Mouse (Mus musculus): ENCODE data around the gene Dnajb2. TPM values are rescaled to one million over a fixed set of nuclear protein-coding genes. Genes with fewer than 3 reads are reported as not detected.

Dnajb2 gene
- total and polyA plus RNA-seq, 2 experiments from 2014 or later, result 48.0 to 64.5 TPM

GRCm38 (mm10) chr1:75290582-75290981 lies 54.4 kb downstream of the Dnajb2 start:
- no peaks in the 10 kb centered on the region for H3K36me3 ChIP-seq (ENCODE audit: insufficient read depth, low read length)
- ATAC-seq, result peak; percentile 28
- H3K27me3 ChIP-seq (ENCODE audit: insufficient read depth, low read length), result no peaks in the 10 kb centered on the region
- no peak overlapping the region for H3K4me3 ChIP-seq (ENCODE audit: low read length)
- DNase-seq (ENCODE audit: low spot score), result peak; percentile 82
- TF ChIP-seq CTCF (IDR thresholded peaks at IDR 0.05; ENCODE audit: low read depth), result peak; percentile 69
- H3K27ac ChIP-seq, result peak overlapping the region; percentile 70
- no peaks in the 10 kb centered on the region for H3K9me3 ChIP-seq (ENCODE audit: low read length)
- 0 out of 2 replicates have a peak, but pooled peaks cover 11% of the 10 kb centered on the region for H3K4me1 ChIP-seq (ENCODE audit: insufficient read depth, low read length)
- no peak overlapping the region for H3K9ac ChIP-seq (replicated peaks; ENCODE audit: low read length)
- H3K4me2 ChIP-seq (ENCODE audit: low read depth, low read length), result no peak overlapping the region

- no peak overlapping the region for H3K9ac ChIP-seq (replicated peaks; ENCODE audit: low read length)
- ATAC-seq, result no peak
- H3K27ac ChIP-seq, result no peak overlapping the region
Observed at GRCm38 (mm10) chr1:75291321-75291720, 55.1 kb downstream of the Dnajb2 start.

GRCm38 (mm10) chr1:75292476-75293330 lies 56.5 kb downstream of the Dnajb2 start:
- ATAC-seq (no peak), DNase-seq (ENCODE audit: low spot score) (no peak)
- 50% methylated on average over 12 of the region's 12 CpGs for WGBS
- no peak overlapping the region for H3K9ac ChIP-seq (replicated peaks; ENCODE audit: low read length)
- H3K4me1 ChIP-seq (ENCODE audit: insufficient read depth, low read length), result 0 out of 2 replicates have a peak, but pooled peaks cover 11% of the 10 kb centered on the region
- H3K4me2 ChIP-seq (ENCODE audit: low read depth, low read length), result no peak overlapping the region
- H3K4me3 ChIP-seq (ENCODE audit: low read length), result no peak overlapping the region
- no peaks in the 10 kb centered on the region for H3K27me3 ChIP-seq (ENCODE audit: insufficient read depth, low read length)
- no peaks in the 10 kb centered on the region for H3K9me3 ChIP-seq (ENCODE audit: low read length)
- TF ChIP-seq CTCF (IDR thresholded peaks at IDR 0.05; ENCODE audit: low read depth), result no peak
- no peaks in the 10 kb centered on the region for H3K36me3 ChIP-seq (ENCODE audit: insufficient read depth, low read length)
- 0 out of 2 replicates have a peak overlapping the region, but pooled peaks have one; percentile 1 for H3K27ac ChIP-seq

More at GRCm38 (mm10) chr1:75291321-75291720, 55.1 kb downstream of the Dnajb2 start:
- H3K4me2 ChIP-seq (ENCODE audit: low read depth, low read length), result no peak overlapping the region
- H3K36me3 ChIP-seq (ENCODE audit: insufficient read depth, low read length), result no peaks in the 10 kb centered on the region
- no peaks in the 10 kb centered on the region for H3K27me3 ChIP-seq (ENCODE audit: insufficient read depth, low read length)
- 0 out of 2 replicates have a peak, but pooled peaks cover 11% of the 10 kb centered on the region for H3K4me1 ChIP-seq (ENCODE audit: insufficient read depth, low read length)
- no peak for DNase-seq (ENCODE audit: low spot score)
- no peak for TF ChIP-seq CTCF (IDR thresholded peaks at IDR 0.05; ENCODE audit: low read depth)
- 71% methylated on average over 8 of the region's 8 CpGs for WGBS
- no peaks in the 10 kb centered on the region for H3K9me3 ChIP-seq (ENCODE audit: low read length)
- no peak overlapping the region for H3K4me3 ChIP-seq (ENCODE audit: low read length)

- 93% methylated on average over 5 of the region's 5 CpGs for WGBS
Observed at GRCm38 (mm10) chr1:75293331-75293701, 57.1 kb downstream of the Dnajb2 start.

GRCm38 (mm10) chr1:75294294-75294693 lies 58.1 kb downstream of the Dnajb2 start:
- no peak for TF ChIP-seq CTCF (IDR thresholded peaks at IDR 0.05; ENCODE audit: low read depth)
- no peaks in the 10 kb centered on the region for H3K36me3 ChIP-seq (ENCODE audit: insufficient read depth, low read length)
- H3K4me2 ChIP-seq (ENCODE audit: low read depth, low read length), result no peak overlapping the region
- 83% methylated on average over 5 of the region's 5 CpGs for WGBS
- no peak overlapping the region for H3K9ac ChIP-seq (replicated peaks; ENCODE audit: low read length)
- ATAC-seq, result no peak
- no peak overlapping the region for H3K27ac ChIP-seq
- DNase-seq (ENCODE audit: low spot score), result no peak
- H3K4me3 ChIP-seq (ENCODE audit: low read length), result no peak overlapping the region
- no peaks in the 10 kb centered on the region for H3K27me3 ChIP-seq (ENCODE audit: insufficient read depth, low read length)
- H3K9me3 ChIP-seq (ENCODE audit: low read length), result no peaks in the 10 kb centered on the region
- H3K4me1 ChIP-seq (ENCODE audit: insufficient read depth, low read length), result 0 out of 2 replicates have a peak, but pooled peaks cover 5% of the 10 kb centered on the region

More at GRCm38 (mm10) chr1:75293331-75293701, 57.1 kb downstream of the Dnajb2 start:
- H3K36me3 ChIP-seq (ENCODE audit: insufficient read depth, low read length), result no peaks in the 10 kb centered on the region
- H3K27ac ChIP-seq, result 0 out of 2 replicates have a peak overlapping the region, but pooled peaks have one; percentile 1
- DNase-seq (ENCODE audit: low spot score), result no peak
- H3K27me3 ChIP-seq (ENCODE audit: insufficient read depth, low read length), result no peaks in the 10 kb centered on the region
- no peak overlapping the region for H3K9ac ChIP-seq (replicated peaks; ENCODE audit: low read length)
- no peaks in the 10 kb centered on the region for H3K9me3 ChIP-seq (ENCODE audit: low read length)
- no peak overlapping the region for H3K4me2 ChIP-seq (ENCODE audit: low read depth, low read length)
- 0 out of 2 replicates have a peak, but pooled peaks cover 7% of the 10 kb centered on the region for H3K4me1 ChIP-seq (ENCODE audit: insufficient read depth, low read length)
- H3K4me3 ChIP-seq (ENCODE audit: low read length), result no peak overlapping the region
- no peak for TF ChIP-seq CTCF (IDR thresholded peaks at IDR 0.05; ENCODE audit: low read depth)
- ATAC-seq, result no peak

Small RNA genes within 50 kb of the gene (microRNA-seq; reads per million reads assigned to microRNA genes)
- 0 reads per million in 2 experiments for gene Gm27943

Other genes starting within 250 kb of the Dnajb2 start
- gene Nhej1, start 111.2 kb upstream of the Dnajb2 start, total RNA-seq (2014; rRNA removed), result 4.4 and 7.8 TPM in 2 replicates
- gene Nhej1, start 111.2 kb upstream of the Dnajb2 start, polyA plus RNA-seq (2015; fragmentation: Nextera tagmentation; extraction: Ambion mirVana), result 5.2 and 5.8 TPM in 2 replicates
- not detected in 2 replicates for gene Slc23a3, start 102.5 kb upstream of the Dnajb2 start, total RNA-seq (2014; rRNA removed)
- gene Slc23a3, start 102.5 kb upstream of the Dnajb2 start, polyA plus RNA-seq (2015; fragmentation: Nextera tagmentation; extraction: Ambion mirVana), result not detected in 2 replicates
- gene Cnppd1, start 93.7 kb upstream of the Dnajb2 start, total RNA-seq (2014; rRNA removed), result 50.0 and 52.4 TPM in 2 replicates
- gene Cnppd1, start 93.7 kb upstream of the Dnajb2 start, polyA plus RNA-seq (2015; fragmentation: Nextera tagmentation; extraction: Ambion mirVana), result 44.8 and 46.3 TPM in 2 replicates
- gene Retreg2, start 93.6 kb upstream of the Dnajb2 start, total RNA-seq (2014; rRNA removed), result 240 and 274 TPM in 2 replicates
- gene Retreg2, start 93.6 kb upstream of the Dnajb2 start, polyA plus RNA-seq (2015; fragmentation: Nextera tagmentation; extraction: Ambion mirVana), result 124 and 137 TPM in 2 replicates
- gene Zfand2b, start 67.8 kb upstream of the Dnajb2 start, total RNA-seq (2014; rRNA removed), result 35.9 and 49.5 TPM in 2 replicates
- gene Zfand2b, start 67.8 kb upstream of the Dnajb2 start, polyA plus RNA-seq (2015; fragmentation: Nextera tagmentation; extraction: Ambion mirVana), result 45.0 and 47.3 TPM in 2 replicates
- 51.5 and 52.0 TPM in 2 replicates for gene Abcb6, start 56.0 kb upstream of the Dnajb2 start, total RNA-seq (2014; rRNA removed)
- 40.4 and 45.9 TPM in 2 replicates for gene Abcb6, start 56.0 kb upstream of the Dnajb2 start, polyA plus RNA-seq (2015; fragmentation: Nextera tagmentation; extraction: Ambion mirVana)
- 17.9 and 30.2 TPM in 2 replicates for gene Ankzf1, start 44.3 kb upstream of the Dnajb2 start, total RNA-seq (2014; rRNA removed)
- 14.1 and 17.0 TPM in 2 replicates for gene Ankzf1, start 44.3 kb upstream of the Dnajb2 start, polyA plus RNA-seq (2015; fragmentation: Nextera tagmentation; extraction: Ambion mirVana)
- 132 and 155 TPM in 2 replicates for gene Atg9a, start 44.2 kb upstream of the Dnajb2 start, total RNA-seq (2014; rRNA removed)
- 60.3 and 62.8 TPM in 2 replicates for gene Atg9a, start 44.2 kb upstream of the Dnajb2 start, polyA plus RNA-seq (2015; fragmentation: Nextera tagmentation; extraction: Ambion mirVana)
- 14.8 and 15.3 TPM in 2 replicates for gene Glb1l, start 25.6 kb upstream of the Dnajb2 start, total RNA-seq (2014; rRNA removed)
- gene Glb1l, start 25.6 kb upstream of the Dnajb2 start, polyA plus RNA-seq (2015; fragmentation: Nextera tagmentation; extraction: Ambion mirVana), result 15.5 TPM in 2 replicates
- 84.8 and 105 TPM in 2 replicates for gene Stk16, start 25.6 kb upstream of the Dnajb2 start, total RNA-seq (2014; rRNA removed)
- gene Stk16, start 25.6 kb upstream of the Dnajb2 start, polyA plus RNA-seq (2015; fragmentation: Nextera tagmentation; extraction: Ambion mirVana), result 103 and 112 TPM in 2 replicates
- 180 and 235 TPM in 2 replicates for gene Tuba4a, start 16.5 kb upstream of the Dnajb2 start, total RNA-seq (2014; rRNA removed)
- 155 and 163 TPM in 2 replicates for gene Tuba4a, start 16.5 kb upstream of the Dnajb2 start, polyA plus RNA-seq (2015; fragmentation: Nextera tagmentation; extraction: Ambion mirVana)
- not detected in 2 replicates for gene A630095N17Rik, start 4.3 kb upstream of the Dnajb2 start, total RNA-seq (2014; rRNA removed)
- 0.29 and 0.31 TPM in 2 replicates for gene A630095N17Rik, start 4.3 kb upstream of the Dnajb2 start, polyA plus RNA-seq (2015; fragmentation: Nextera tagmentation; extraction: Ambion mirVana)
- gene Ptprn, start 28.1 kb downstream of the Dnajb2 start, total RNA-seq (2014; rRNA removed), result 120 and 132 TPM in 2 replicates
- gene Ptprn, start 28.1 kb downstream of the Dnajb2 start, polyA plus RNA-seq (2015; fragmentation: Nextera tagmentation; extraction: Ambion mirVana), result 46.0 and 48.3 TPM in 2 replicates
- 257 and 298 TPM in 2 replicates for gene Resp18, start 42.0 kb downstream of the Dnajb2 start, total RNA-seq (2014; rRNA removed)
- gene Resp18, start 42.0 kb downstream of the Dnajb2 start, polyA plus RNA-seq (2015; fragmentation: Nextera tagmentation; extraction: Ambion mirVana), result 394 and 396 TPM in 2 replicates
- gene Dnpep, start 81.6 kb downstream of the Dnajb2 start, total RNA-seq (2014; rRNA removed), result 143 and 175 TPM in 2 replicates
- 120 and 131 TPM in 2 replicates for gene Dnpep, start 81.6 kb downstream of the Dnajb2 start, polyA plus RNA-seq (2015; fragmentation: Nextera tagmentation; extraction: Ambion mirVana)
- 2.6 and 6.9 TPM in 2 replicates for gene Des, start 123.9 kb downstream of the Dnajb2 start, total RNA-seq (2014; rRNA removed)
- gene Des, start 123.9 kb downstream of the Dnajb2 start, polyA plus RNA-seq (2015; fragmentation: Nextera tagmentation; extraction: Ambion mirVana), result 1.2 and 1.6 TPM in 2 replicates
- 50.4 and 52.7 TPM in 2 replicates for gene Speg, start 138.9 kb downstream of the Dnajb2 start, total RNA-seq (2014; rRNA removed)
- 19.2 and 19.9 TPM in 2 replicates for gene Speg, start 138.9 kb downstream of the Dnajb2 start, polyA plus RNA-seq (2015; fragmentation: Nextera tagmentation; extraction: Ambion mirVana)
- 88.0 and 96.8 TPM in 2 replicates for gene Gmppa, start 199.5 kb downstream of the Dnajb2 start, total RNA-seq (2014; rRNA removed)
- 59.9 and 63.1 TPM in 2 replicates for gene Gmppa, start 199.5 kb downstream of the Dnajb2 start, polyA plus RNA-seq (2015; fragmentation: Nextera tagmentation; extraction: Ambion mirVana)
- gene Asic4, start 214.0 kb downstream of the Dnajb2 start, total RNA-seq (2014; rRNA removed), result 71.4 and 74.1 TPM in 2 replicates
- 17.0 and 21.0 TPM in 2 replicates for gene Asic4, start 214.0 kb downstream of the Dnajb2 start, polyA plus RNA-seq (2015; fragmentation: Nextera tagmentation; extraction: Ambion mirVana)
- gene Chpf, start 242.9 kb downstream of the Dnajb2 start, total RNA-seq (2014; rRNA removed), result 155 and 173 TPM in 2 replicates
- 55.3 and 55.8 TPM in 2 replicates for gene Chpf, start 242.9 kb downstream of the Dnajb2 start, polyA plus RNA-seq (2015; fragmentation: Nextera tagmentation; extraction: Ambion mirVana)
- gene Tmem198, start 243.1 kb downstream of the Dnajb2 start, total RNA-seq (2014; rRNA removed), result 52.7 and 69.3 TPM in 2 replicates
- 33.9 and 36.4 TPM in 2 replicates for gene Tmem198, start 243.1 kb downstream of the Dnajb2 start, polyA plus RNA-seq (2015; fragmentation: Nextera tagmentation; extraction: Ambion mirVana)

Measured in hindbrain, postnatal 0 days (tissue).